Mouse (Mus musculus) forebrain, embryonic 11.5 days (tissue): ENCODE data around the gene AI413582. TPM values are rescaled to one million over a fixed set of nuclear protein-coding genes. Genes with fewer than 3 reads are reported as not detected.

Experiments
- ATAC-seq: fragments of 200-750 bp; cut with Nextera tagmentation; replicated peaks from 2 replicates; pipeline ENCODE4 v1.8.0; 2017; ENCODE audit warnings: moderate TSS enrichment; ENCODE audit not compliant: low FRiP score
- DNase-seq: peaks from one replicate; pipeline ENCODE4 v3.0.0-alpha.2; 2017; ENCODE audit warnings: low spot score
- H3K27ac ChIP-seq: fragments of 300-500 bp; sonication (generic); 2 replicates; pipeline ENCODE4 v1.5.1; 2014; ENCODE audit warnings: low read depth, low read length
- H3K27me3 ChIP-seq: fragments of 300-500 bp; sonication (generic); 2 replicates; pipeline ENCODE4 v1.6.1; 2014; ENCODE audit warnings: mild to moderate bottlenecking, low read length, mixed read lengths; ENCODE audit not compliant: control insufficient read depth, insufficient read depth
- H3K36me3 ChIP-seq: fragments of 300-500 bp; sonication (generic); 2 replicates; pipeline ENCODE4 v1.6.1; 2014; ENCODE audit warnings: mild to moderate bottlenecking, low read length, moderate library complexity, mixed read lengths; ENCODE audit not compliant: control insufficient read depth, insufficient read depth
- H3K4me1 ChIP-seq: fragments of 300-500 bp; sonication (generic); replicated peaks from 2 replicates; pipeline ENCODE4 v1.6.1; 2014; ENCODE audit warnings: low read length, mixed read lengths; ENCODE audit not compliant: control insufficient read depth, insufficient read depth
- H3K4me2 ChIP-seq: fragments of 300-500 bp; sonication (generic); 2 replicates; pipeline ENCODE4 v1.6.1; 2014; ENCODE audit warnings: low read depth, mild to moderate bottlenecking, low read length, moderate library complexity, mixed read lengths; ENCODE audit not compliant: severe bottlenecking
- H3K4me3 ChIP-seq: fragments of 300-500 bp; sonication (generic); 2 replicates; pipeline ENCODE4 v1.5.1; 2014; ENCODE audit warnings: low read depth, low read length
- H3K9ac ChIP-seq: fragments of 300-500 bp; sonication (generic); 2 replicates; pipeline ENCODE4 v1.6.1; 2014; ENCODE audit warnings: low read length
- H3K9me3 ChIP-seq: fragments of 300-500 bp; sonication (generic); 2 replicates; pipeline ENCODE4 v1.6.1; 2016; ENCODE audit warnings: low read length, mixed read lengths; ENCODE audit not compliant: control insufficient read depth
- WGBS: fragments of 180-500 bp; shearing (Covaris S2); extraction: QIAGEN DNeasy Blood & Tissue Kit; methylation state at CpG from one replicate; pipeline ENCODE4 v1.1.7; 2014; 5-methylcytosine and 5-hydroxymethylcytosine counted together
- polyA plus RNA-seq: library from polyadenylated mRNA; unstranded; fragments of >200 nt; fragmentation: Nextera tagmentation; extraction: Ambion mirVana; gene quantifications from 2 replicates; pipeline ENCODE4 v1.2.1, GENCODE M21; 2014

Gene AI413582
- polyA plus RNA-seq, 1 experiment from 2014 or later = 16.7 TPM

DNA sequence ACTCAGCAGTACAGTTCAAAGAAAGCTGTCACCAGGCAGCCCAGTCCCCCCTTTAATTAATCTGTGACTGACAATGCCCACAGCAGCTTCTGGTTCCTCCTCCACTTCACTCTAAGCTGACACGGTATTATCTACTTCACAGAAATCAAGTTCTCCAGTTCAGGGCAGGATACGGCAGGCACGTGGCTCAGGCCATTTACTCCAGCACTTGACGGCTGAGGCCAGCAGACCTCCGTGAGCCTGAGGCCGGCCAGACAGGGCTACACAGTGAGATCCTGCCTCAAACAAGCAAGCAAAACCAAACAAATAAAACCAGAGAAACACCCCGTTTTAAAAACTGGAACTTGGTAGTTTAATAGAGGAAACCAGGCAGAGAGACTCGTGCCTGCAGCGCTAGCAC, 21.1 kb upstream of the AI413582 start:
- no peak overlapping the region for H3K4me3 ChIP-seq
- H3K27ac ChIP-seq = no peak overlapping the region
- no peaks in the 10 kb centered on the region for H3K9me3 ChIP-seq
- H3K9ac ChIP-seq = no peak overlapping the region
- no peaks in the 10 kb centered on the region for H3K4me1 ChIP-seq
- no peaks in the 10 kb centered on the region for H3K27me3 ChIP-seq
- no peak overlapping the region for H3K4me2 ChIP-seq
- no peak for DNase-seq
- no peaks in the 10 kb centered on the region; the same call in 1 of the 2 replicates for H3K36me3 ChIP-seq
- WGBS = 86% methylated on average over 9 of the region's 9 CpGs
- no peak for ATAC-seq

DNA sequence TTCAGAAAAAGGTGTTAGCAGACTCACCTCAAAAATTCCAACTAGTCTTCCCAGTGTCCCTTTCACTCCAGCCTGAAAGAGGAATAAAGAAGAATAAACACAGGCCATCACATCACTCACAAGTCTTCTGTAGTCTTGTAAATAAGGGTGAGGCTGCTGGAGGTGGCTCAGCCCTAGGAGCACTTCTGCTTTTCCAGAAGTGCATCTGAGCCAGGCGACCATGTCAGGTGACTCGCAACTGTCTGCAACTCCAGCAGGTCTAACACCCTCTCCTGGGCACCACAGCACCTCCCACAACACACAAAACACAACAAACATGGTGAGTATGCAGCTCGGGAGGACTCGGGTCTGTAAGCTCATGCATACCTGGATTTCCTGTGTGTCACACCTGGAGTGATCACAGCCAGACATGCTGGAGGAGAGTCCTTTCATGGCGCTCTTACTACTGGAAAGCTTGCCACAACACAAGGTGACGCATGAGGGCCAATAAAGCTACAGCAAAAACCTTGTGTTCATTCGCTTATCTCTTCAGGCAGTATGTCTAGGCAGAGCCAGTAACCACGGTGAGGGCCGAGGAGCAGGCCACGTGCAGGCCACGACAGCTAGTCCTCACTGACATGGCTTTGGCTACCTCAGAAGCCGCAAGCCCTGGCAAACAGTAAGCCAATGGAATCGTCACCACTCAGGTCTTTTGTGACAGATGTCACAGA, 17.8 kb upstream of the AI413582 start:
- no peak for DNase-seq

DNA sequence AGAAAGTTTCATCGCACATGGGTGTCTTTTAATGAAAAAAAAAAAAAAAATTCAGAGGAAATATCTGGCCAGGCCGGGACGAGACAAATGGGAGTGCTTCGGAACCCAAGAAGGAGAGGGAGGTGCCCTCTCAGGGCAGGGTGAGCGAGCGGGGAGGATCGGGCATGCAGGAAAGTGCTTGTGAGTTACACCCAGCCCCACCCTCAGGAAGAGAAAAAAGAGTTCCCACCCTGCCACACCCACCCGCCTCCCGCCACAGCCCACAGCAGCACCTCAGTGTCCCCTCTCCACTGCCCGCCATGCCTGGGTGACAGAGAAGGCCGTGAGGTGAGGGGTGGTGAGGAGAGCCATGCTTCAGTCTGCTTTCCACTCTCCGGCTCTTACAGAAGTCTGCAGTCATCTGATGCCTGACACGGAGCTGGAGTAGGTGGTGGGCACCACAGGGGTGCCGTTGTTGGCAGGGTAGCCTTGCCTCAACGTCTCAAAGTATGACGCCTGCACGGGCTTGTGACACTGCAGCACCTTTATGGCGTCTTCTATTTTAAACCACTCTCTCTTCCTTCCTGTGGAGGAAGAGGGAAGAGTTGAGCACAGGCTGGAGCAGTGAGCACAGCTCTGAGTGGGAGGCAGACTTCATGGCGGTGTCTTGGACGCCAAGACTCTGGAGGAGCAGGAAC, 15.0 kb upstream of the AI413582 start:
- WGBS = 91% methylated on average over 20 of the region's 20 CpGs
- ATAC-seq = no peak

More for the DNA sequence above, 17.8 kb upstream of the AI413582 start:
- Histone ChIP-seq H3K9me3 (no peaks in the 10 kb centered on the region), H3K9ac (no peak overlapping the region), H3K4me3 (no peak overlapping the region), H3K27me3 (no peaks in the 10 kb centered on the region), H3K36me3 (peaks cover 5% of the 10 kb centered on the region), H3K4me2 (no peak overlapping the region), H3K27ac (no peak overlapping the region), H3K4me1 (no peaks in the 10 kb centered on the region)
- no peak for ATAC-seq
- 90% methylated on average over 13 of the region's 13 CpGs for WGBS

DNA sequence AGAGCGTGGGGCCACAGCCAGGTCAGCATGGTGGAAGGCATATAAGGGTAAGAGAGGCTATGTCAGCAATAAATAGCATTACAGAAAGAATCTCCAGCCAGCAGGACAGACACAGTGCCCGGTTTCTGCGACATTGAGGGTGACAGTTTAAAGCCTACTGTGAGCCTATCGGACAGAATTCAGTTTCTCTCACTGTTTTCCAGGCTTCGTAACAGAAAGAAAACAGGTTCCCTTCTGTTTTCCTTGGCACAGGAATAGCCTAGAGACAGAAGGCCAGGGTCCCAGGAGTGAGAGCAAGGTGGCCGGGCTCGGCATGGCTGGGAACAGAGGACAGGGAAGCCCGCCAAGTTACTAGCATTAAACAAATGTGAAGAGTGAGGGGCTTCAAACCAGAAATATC, 14.3 kb upstream of the AI413582 start:
- Histone ChIP-seq H3K27ac (no peak overlapping the region), H3K9ac (no peak overlapping the region), H3K4me1 (no peaks in the 10 kb centered on the region), H3K27me3 (no peaks in the 10 kb centered on the region), H3K4me2 (no peak overlapping the region), H3K9me3 (no peaks in the 10 kb centered on the region), H3K4me3 (no peak overlapping the region), H3K36me3 (peaks cover 5% of the 10 kb centered on the region)
- no peak for DNase-seq
- no peak for ATAC-seq
- WGBS = 95% methylated on average over 8 of the region's 8 CpGs

More for the DNA sequence above, 15.0 kb upstream of the AI413582 start:
- no peaks in the 10 kb centered on the region for H3K4me1 ChIP-seq
- H3K27me3 ChIP-seq = no peaks in the 10 kb centered on the region
- H3K4me3 ChIP-seq = no peak overlapping the region
- no peak overlapping the region for H3K4me2 ChIP-seq
- DNase-seq = no peak
- H3K36me3 ChIP-seq = peaks cover 5% of the 10 kb centered on the region
- H3K9me3 ChIP-seq = no peaks in the 10 kb centered on the region
- no peak overlapping the region for H3K9ac ChIP-seq
- no peak overlapping the region for H3K27ac ChIP-seq

DNA sequence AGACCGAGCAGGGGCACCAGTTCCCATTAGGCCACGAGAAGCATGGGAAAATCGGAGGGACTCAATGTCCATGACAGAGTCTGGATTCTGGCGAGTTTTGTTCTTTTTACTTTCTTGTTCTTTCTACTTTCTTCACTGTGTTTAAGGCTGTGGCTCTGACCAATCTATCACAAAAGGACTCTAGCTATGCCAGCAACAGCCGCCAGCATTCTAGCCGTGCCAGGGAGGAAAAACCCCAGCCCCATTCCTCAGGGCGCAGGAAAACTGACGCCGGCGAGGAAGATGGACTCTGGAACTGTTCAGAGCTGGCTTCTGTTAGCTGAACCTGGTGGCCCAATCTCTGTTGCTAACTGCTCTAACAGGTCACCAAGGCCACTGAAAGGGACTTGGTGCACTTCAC, 12.9 kb upstream of the AI413582 start:
- H3K27ac ChIP-seq = no peak overlapping the region
- 95% methylated on average over 10 of the region's 10 CpGs for WGBS
- H3K4me1 ChIP-seq = no peaks in the 10 kb centered on the region
- H3K4me3 ChIP-seq = no peak overlapping the region
- no peak for DNase-seq
- no peak for ATAC-seq
- H3K9ac ChIP-seq = no peak overlapping the region
- H3K4me2 ChIP-seq = no peak overlapping the region
- H3K27me3 ChIP-seq = no peaks in the 10 kb centered on the region
- peaks cover 5% of the 10 kb centered on the region for H3K36me3 ChIP-seq
- no peaks in the 10 kb centered on the region for H3K9me3 ChIP-seq

DNA sequence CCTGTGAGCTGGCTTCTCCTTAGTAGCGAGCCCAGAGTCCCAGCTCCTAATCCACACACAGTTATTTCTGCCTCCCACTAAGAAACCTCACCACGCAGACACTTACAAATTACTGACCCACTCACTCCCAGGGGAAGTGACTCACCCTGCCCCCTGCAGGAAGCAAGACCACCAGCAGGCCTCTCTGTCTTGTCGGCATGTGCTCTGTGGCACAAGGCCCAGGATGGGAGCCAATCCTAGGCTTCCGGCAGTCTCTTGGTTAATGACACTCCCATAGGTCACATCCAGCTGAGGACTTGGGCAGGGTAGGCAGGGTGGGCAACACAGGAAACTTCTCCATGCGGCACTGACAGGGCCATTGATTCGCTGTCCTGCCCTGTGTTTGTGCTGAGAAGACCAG, 11.9 kb upstream of the AI413582 start:
- H3K9me3 ChIP-seq = no peaks in the 10 kb centered on the region
- DNase-seq (no peak), ATAC-seq (no peak)
- H3K4me1 ChIP-seq = no peaks in the 10 kb centered on the region
- H3K27me3 ChIP-seq = no peaks in the 10 kb centered on the region
- H3K27ac ChIP-seq = no peak overlapping the region
- H3K4me2 ChIP-seq = no peak overlapping the region
- no peak overlapping the region for H3K9ac ChIP-seq
- WGBS = 78% methylated on average over 6 of the region's 6 CpGs
- H3K36me3 ChIP-seq = peaks cover 5% of the 10 kb centered on the region
- no peak overlapping the region for H3K4me3 ChIP-seq

DNA sequence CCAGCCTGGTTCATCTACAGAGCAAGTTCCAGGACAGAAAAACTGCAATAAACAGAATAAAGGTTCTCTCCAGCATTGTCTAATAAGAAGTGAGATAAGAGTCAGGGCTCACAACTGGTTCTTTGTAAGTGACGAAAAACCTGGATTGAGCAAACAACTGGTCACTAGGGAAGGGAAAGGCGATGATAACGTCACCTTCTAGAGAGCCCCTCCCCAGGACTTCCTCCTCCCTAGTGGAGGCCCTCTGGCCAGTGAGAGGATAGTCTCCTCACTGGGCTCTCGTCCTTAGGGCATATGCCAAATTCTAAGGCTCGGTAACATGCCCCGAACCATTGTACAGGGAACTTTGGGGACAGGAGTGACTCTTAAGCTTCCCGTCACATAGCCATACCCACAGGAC, 10.5 kb upstream of the AI413582 start:
- Histone ChIP-seq H3K9ac (no peak overlapping the region), H3K9me3 (no peaks in the 10 kb centered on the region), H3K36me3 (peaks cover 5% of the 10 kb centered on the region), H3K4me3 (no peak overlapping the region), H3K27me3 (no peaks in the 10 kb centered on the region), H3K27ac (no peak overlapping the region), H3K4me1 (no peaks in the 10 kb centered on the region), H3K4me2 (no peak overlapping the region)
- 92% methylated on average over 7 of the region's 7 CpGs for WGBS
- no peak for ATAC-seq
- no peak for DNase-seq

DNA sequence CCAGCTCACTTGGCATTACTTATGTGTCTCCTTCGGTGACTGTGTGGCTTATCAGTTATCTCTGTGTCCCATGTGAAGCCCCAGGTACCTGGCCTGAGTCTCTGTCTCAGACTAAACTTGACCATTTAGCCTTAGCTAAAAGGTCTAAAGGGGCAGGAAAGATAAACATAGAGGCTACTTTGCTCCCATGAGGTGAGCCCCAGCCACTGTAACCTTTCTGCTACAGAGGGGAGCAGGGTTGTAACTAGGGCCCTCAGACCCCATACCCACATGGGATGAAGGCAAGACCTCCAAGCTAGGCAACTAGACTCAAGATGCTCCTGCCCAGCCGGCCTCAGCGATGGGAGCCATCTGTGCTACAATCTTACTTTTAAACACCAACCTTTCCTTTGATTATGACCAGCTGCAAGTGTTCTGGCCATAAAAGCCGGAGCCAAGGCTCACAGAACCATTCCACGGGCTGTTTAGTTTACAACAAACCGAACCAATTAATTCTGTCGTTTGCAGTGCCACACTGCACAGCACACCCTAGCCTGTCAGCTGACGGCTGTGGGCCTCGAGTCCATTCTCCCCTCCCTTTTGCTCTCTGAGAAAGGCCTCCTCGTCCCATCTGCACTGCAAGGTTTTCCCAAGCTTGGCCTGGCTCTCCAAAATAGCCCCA, 9.7 kb upstream of the AI413582 start:
- H3K9me3 ChIP-seq = no peaks in the 10 kb centered on the region
- H3K9ac ChIP-seq = no peak overlapping the region
- H3K4me3 ChIP-seq = no peak overlapping the region
- DNase-seq (no peak), ATAC-seq (no peak)
- H3K4me2 ChIP-seq = no peak overlapping the region
- no peaks in the 10 kb centered on the region for H3K4me1 ChIP-seq
- 92% methylated on average over 10 of the region's 10 CpGs for WGBS
- no peak overlapping the region for H3K27ac ChIP-seq
- peaks cover 3% of the 10 kb centered on the region; the same call in 1 of the 2 replicates for H3K36me3 ChIP-seq
- no peaks in the 10 kb centered on the region for H3K27me3 ChIP-seq
